Comparison of ENCODE assay signal across 8 mouse cellular contexts in the genomic region with DNA sequence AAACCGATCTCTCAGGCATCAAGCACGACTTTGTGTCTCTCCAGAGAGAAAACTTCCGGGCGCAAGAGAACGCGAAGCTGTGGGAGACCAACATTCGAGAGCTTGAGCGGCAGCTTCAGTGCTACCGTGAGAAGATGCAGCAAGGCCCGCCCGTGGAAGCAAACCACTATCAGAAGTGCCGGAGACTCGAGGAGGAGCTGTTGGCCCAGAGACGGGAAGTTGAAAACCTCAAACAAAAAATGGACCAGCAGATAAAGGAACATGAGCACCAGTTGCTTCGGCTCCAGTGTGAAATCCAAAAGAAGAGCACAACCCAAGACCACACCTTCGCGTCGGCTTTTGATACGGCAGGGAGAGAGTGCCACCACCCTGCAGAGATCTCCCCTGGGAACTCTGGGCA.
"Had no signal": no experiment of that assay in that cellular context is flagged by ENCODE, and none has a peak within 500 bp of the region (broad histone marks: within the 10 kb centered on the region; RNA-seq: fewer than 3 reads in every experiment).

No protein-coding gene starts in this region.

- DNase-seq: liver, embryonic 13.5 days; liver, postnatal 0 days; lung, adult 2 months; lung, postnatal 4 days; right cerebral cortex, postnatal 14 days had no signal

- ATAC-seq: liver, postnatal 0 days; lung, postnatal 0 days; midbrain, embryonic 13.5 days; midbrain, embryonic 15.5 days had no signal
